Mouse (Mus musculus) cerebellum, adult 2 months (tissue): ENCODE measurements at regions not wholly inside any gene's neighbourhood (a gene's known extent, or its start where the extent isn't known, plus 50 kb on each side); places are given as distances from the start of the nearest gene placed in this dataset.
A peak's percentile ranks its signal among the peaks of the same experiment; 100 is the strongest.

Experiments
- DNase-seq, 2 experiments: peaks; one replicate each; pipeline ENCODE4 v3.0.0; 2021
- H3K27ac ChIP-seq: fragments of 200-500 bp; 2 replicates; pipeline ENCODE4 v1.5.1; 2012; ENCODE audit warnings: low read length, control low read depth, inconsistent platforms; ENCODE audit not compliant: insufficient read depth
- H3K27me3 ChIP-seq: fragments of 200-500 bp; 2 replicates; pipeline ENCODE4 v1.6.1; 2012; ENCODE audit warnings: inconsistent platforms, mild to moderate bottlenecking, low read length, moderate library complexity; ENCODE audit not compliant: control insufficient read depth, insufficient read depth
- H3K4me1 ChIP-seq: fragments of 200-500 bp; 2 replicates; pipeline ENCODE4 v1.6.1; 2011; ENCODE audit warnings: low read length; ENCODE audit not compliant: control insufficient read depth, insufficient read depth
- H3K4me3 ChIP-seq: fragments of 200-500 bp; replicated peaks from 2 replicates; pipeline ENCODE3; 2011; ENCODE audit warnings: mild to moderate bottlenecking, low read depth, low read length, control low read depth; ENCODE audit not compliant: insufficient read depth
- CTCF ChIP-seq: fragments of 200-500 bp; IDR thresholded peaks from 2 replicates; pipeline ENCODE4 v1.5.1; 2011; ENCODE audit warnings: low read depth, mild to moderate bottlenecking, control low read depth, low read length, moderate library complexity, borderline replicate concordance; ENCODE audit not compliant: insufficient read depth
- POLR2A ChIP-seq: fragments of 200-500 bp; IDR thresholded peaks from 2 replicates; pipeline ENCODE4 v1.6.1; 2011; ENCODE audit warnings: low read length, control low read depth, borderline replicate concordance; ENCODE audit not compliant: insufficient read depth
- WGBS: fragments of 180-500 bp; shearing (Covaris S2); methylation state at CpG from one replicate; pipeline ENCODE4 v1.1.7; 2018; 5-methylcytosine and 5-hydroxymethylcytosine counted together

GRCm38 (mm10) chr8:28117997-28118778 is 670.7 kb downstream of the Poteg start:
- no peak for TF ChIP-seq CTCF
- TF ChIP-seq POLR2A: no peak
- WGBS: 44% methylated on average over 7 of the region's 7 CpGs
- Histone ChIP-seq H3K4me3 (no peak overlapping the region), H3K27ac (no peak overlapping the region), H3K27me3 (no peaks in the 10 kb centered on the region), H3K4me1 (no peaks in the 10 kb centered on the region)
- peak in 1 of 2 experiments; percentile 1 for DNase-seq

DNA sequence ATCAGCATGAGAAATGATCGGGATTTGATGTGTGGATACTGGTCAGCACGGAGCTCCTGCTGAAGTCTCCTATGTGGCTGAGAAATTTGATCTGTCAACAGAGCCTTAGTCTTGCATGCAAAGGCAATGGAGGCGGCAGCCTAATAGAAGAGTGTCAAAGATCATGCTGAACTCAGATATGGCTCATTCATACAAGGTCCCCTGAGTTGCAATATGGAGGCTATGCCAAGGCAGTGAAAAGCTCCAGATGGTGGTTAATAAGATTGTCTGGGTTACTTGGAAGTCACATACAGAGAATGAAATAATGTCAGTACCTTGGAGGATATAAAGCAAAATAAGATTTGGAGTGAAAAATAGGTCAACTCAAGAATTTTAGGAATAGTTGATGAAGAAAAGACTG is 677.6 kb downstream of the Poteg start:
- DNase-seq: peak in 1 of 2 experiments; percentile 1
- Histone ChIP-seq H3K4me3 (no peak overlapping the region), H3K4me1 (no peaks in the 10 kb centered on the region), H3K27ac (no peak overlapping the region), H3K27me3 (no peaks in the 10 kb centered on the region)
- 25% methylated on average over 3 of the region's 3 CpGs for WGBS
- TF ChIP-seq POLR2A (no peak), CTCF (no peak)

- WGBS: 20% methylated on average over 3 of the region's 3 CpGs
- H3K27me3 ChIP-seq: no peaks in the 10 kb centered on the region
- H3K27ac ChIP-seq: no peak overlapping the region
- H3K4me1 ChIP-seq: no peaks in the 10 kb centered on the region
- no peak for TF ChIP-seq POLR2A
- H3K4me3 ChIP-seq: no peak overlapping the region
- DNase-seq: no peak
Measured at GRCm38 (mm10) chr8:28141916-28142315, 694.4 kb downstream of the Poteg start.

DNA sequence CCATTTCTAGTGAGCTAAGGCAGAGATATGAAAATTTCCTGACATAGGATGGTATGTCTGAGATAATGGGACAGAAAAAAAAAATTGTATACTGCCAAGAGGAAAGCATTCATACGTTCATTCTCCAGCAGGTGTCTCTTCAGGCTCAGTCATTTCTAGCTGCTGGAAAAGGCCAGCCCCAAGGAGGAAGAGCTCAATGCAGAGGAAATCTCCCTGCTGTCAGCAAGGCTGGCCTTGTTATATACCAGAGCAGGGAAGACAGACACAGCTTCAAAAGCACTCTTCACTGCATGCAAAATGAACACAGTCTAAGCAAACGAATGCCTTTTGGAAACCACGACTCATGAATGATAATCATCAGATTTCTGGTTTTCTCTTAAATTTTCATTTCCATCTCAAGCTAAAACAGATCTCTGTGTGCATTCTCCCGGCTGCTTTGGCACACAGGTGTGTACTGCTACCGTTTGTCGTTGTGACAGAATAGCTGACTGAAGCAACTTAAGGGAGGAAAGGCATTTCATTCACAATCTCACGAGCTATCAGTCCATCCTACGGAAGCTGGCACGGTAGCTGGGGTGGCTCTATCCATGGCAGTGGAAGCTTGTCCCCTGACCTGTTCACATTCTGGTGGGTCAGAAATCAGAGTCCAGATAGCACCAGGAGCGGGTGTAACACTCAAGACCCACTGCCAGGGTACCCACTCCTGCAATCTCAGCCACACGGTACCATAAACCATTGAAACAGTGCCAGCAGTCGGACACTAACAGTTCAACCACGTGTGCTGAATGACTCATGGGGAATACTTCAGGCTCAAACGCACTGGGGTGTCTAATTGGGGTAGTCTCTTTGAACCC is 701.4 kb downstream of the Poteg start:
- Histone ChIP-seq H3K4me3 (no peak overlapping the region), H3K27me3 (no peaks in the 10 kb centered on the region), H3K27ac (no peak overlapping the region), H3K4me1 (no peaks in the 10 kb centered on the region)
- WGBS: 45% methylated on average over 14 of the region's 14 CpGs
- DNase-seq: peak; percentile 12 to 14
- TF ChIP-seq CTCF (peak; percentile 27; the same call in 1 of the 2 replicates), POLR2A (no peak)

- no peak for DNase-seq
- H3K4me1 ChIP-seq: no peaks in the 10 kb centered on the region
- TF ChIP-seq CTCF (no peak), POLR2A (no peak)
- 81% methylated on average over 3 of the region's 3 CpGs for WGBS
- H3K4me3 ChIP-seq: no peak overlapping the region
- H3K27ac ChIP-seq: no peak overlapping the region
- H3K27me3 ChIP-seq: no peaks in the 10 kb centered on the region
Measured at GRCm38 (mm10) chr8:28149453-28149767, 701.9 kb downstream of the Poteg start.

GRCm38 (mm10) chr8:28160651-28161050 is 713.2 kb downstream of the Poteg start:
- TF ChIP-seq CTCF (no peak), POLR2A (no peak)
- H3K27ac ChIP-seq: no peak overlapping the region
- H3K4me1 ChIP-seq: 0 out of 2 replicates have a peak, but pooled peaks cover 2% of the 10 kb centered on the region
- no peak for DNase-seq
- no peak overlapping the region for H3K4me3 ChIP-seq
- no peaks in the 10 kb centered on the region for H3K27me3 ChIP-seq
- 41% methylated on average over 4 of the region's 4 CpGs for WGBS

DNA sequence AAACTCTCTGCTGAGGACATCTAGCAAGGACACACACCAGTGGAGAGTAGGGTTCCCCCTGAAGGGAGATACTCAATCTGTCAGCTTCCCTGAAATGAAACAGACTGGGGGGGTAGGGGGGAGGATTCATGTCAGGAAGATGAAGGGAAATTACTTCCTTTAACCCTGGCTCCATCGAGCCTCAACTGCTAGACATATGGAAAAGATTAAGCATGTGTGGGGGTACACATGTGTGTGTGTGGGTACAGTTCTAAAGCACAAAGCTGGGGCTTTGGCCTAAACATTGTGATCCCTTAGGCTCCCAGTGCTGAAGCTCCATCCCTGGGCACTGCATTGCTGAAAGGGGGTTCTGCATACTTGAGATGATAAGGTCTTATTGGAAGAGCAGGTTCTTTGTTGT is 720.6 kb downstream of the Poteg start:
- Histone ChIP-seq H3K4me3 (no peak overlapping the region), H3K4me1 (no peaks in the 10 kb centered on the region), H3K27ac (no peak overlapping the region), H3K27me3 (no peaks in the 10 kb centered on the region)
- WGBS: 59% methylated on average over 1 of the region's 1 CpGs
- TF ChIP-seq POLR2A (no peak), CTCF (no peak)
- DNase-seq: no peak

- H3K27ac ChIP-seq: no peak overlapping the region
- no peaks in the 10 kb centered on the region for H3K27me3 ChIP-seq
- TF ChIP-seq POLR2A (no peak), CTCF (no peak)
- no peak for DNase-seq
- H3K4me3 ChIP-seq: no peak overlapping the region
- no peaks in the 10 kb centered on the region for H3K4me1 ChIP-seq
- WGBS: 67% methylated on average over 4 of the region's 4 CpGs
Measured at GRCm38 (mm10) chr8:28171456-28171855, 724.0 kb downstream of the Poteg start.
